30 mouse cellular contexts compared by ENCODE assay signal in genomic region chr7:126877239-126877638, GRCm38 (mm10). TPM values are rescaled to one million over a fixed set of nuclear protein-coding genes. Genes with fewer than 3 reads are reported as not detected.
DNase-seq lines count a peak whose midpoint lies in the region; ATAC-seq and TF ChIP-seq lines count a peak whose summit lies in the region.
"Had no signal": no experiment of that assay in that cellular context is flagged by ENCODE, and none has a peak within 500 bp of the region (broad histone marks: within the 10 kb centered on the region; RNA-seq: fewer than 3 reads in every experiment).

No protein-coding gene starts in this region.

- no peaks in the 10 kb centered on the region for H3K27me3 ChIP-seq in liver, postnatal 0 days (ENCODE audit: insufficient read depth, low read length)
- no peaks in the 10 kb centered on the region for H3K27me3 ChIP-seq in stomach, embryonic 15.5 days (replicated peaks)
- H3K27me3 ChIP-seq in stomach, postnatal 0 days (ENCODE audit: control insufficient read depth, insufficient read depth, low read length): no peaks in the 10 kb centered on the region
- H3K27me3 ChIP-seq: CH12.LX; embryonic facial prominence, embryonic 13.5 days; embryonic facial prominence, embryonic 15.5 days; forebrain, embryonic 12.5 days; Patski had no signal

- DNase-seq in heart, adult 11 months: peak; percentile 60
- DNase-seq in heart, postnatal 25 days (ENCODE audit: low spot score): no peak
- no peak for DNase-seq in liver, postnatal 0 days
- no peak for DNase-seq in liver
- DNase-seq in stomach, postnatal 0 days (ENCODE audit: low spot score): no peak
- DNase-seq: adrenal gland, adult 8-10 months; adrenal gland, postnatal 14 days; adrenal gland, postnatal 36 days; B cell, adult 2 months; cerebellum, adult 11 months; cerebellum, adult 18-20 months; cerebellum, adult 8-10 months; cerebellum, adult 9-11 months; cerebellum, postnatal 14 days; cerebellum, postnatal 36 days; embryo, embryonic 11 days had no signal

- no peak for ATAC-seq in liver, postnatal 0 days
- no peak for ATAC-seq in stomach, embryonic 15.5 days (ENCODE audit: insufficient read depth, low FRiP score, low read depth)
- ATAC-seq in stomach, postnatal 0 days (ENCODE audit: low FRiP score, low TSS enrichment): no peak
- ATAC-seq: activated CD4-positive, CD25-positive, alpha-beta regulatory T cell, adult 4 months; CD4-positive, CD25-positive, alpha-beta regulatory T cell, adult 4 months; forebrain, embryonic 14.5 days; forebrain, embryonic 16.5 days; Patski had no signal

- H3K9ac ChIP-seq in liver, postnatal 0 days (replicated peaks): no peak overlapping the region
- no peak overlapping the region for H3K9ac ChIP-seq in stomach, embryonic 15.5 days
- H3K9ac ChIP-seq in stomach, postnatal 0 days (ENCODE audit: low read length): no peak overlapping the region
- H3K9ac ChIP-seq: embryonic facial prominence, embryonic 13.5 days; embryonic facial prominence, embryonic 15.5 days; forebrain, embryonic 12.5 days had no signal

- TF ChIP-seq EP300 in liver, postnatal 0 days (IDR thresholded peaks at IDR 0.05; ENCODE audit: low read depth): no peak
- no peak for TF ChIP-seq EP300 in stomach, postnatal 0 days (optimal IDR thresholded peaks at IDR 0.05)

- WGBS in liver, postnatal 0 days (ENCODE audit: insufficient replicate concordance): 92% methylated on average over 1 of the region's 1 CpGs
- 95% methylated on average over 1 of the region's 1 CpGs for WGBS in stomach, embryonic 15.5 days
- WGBS in stomach, postnatal 0 days: 94% methylated on average over 1 of the region's 1 CpGs

- no peak for TF ChIP-seq CTCF in liver, postnatal 0 days (IDR thresholded peaks at IDR 0.05; ENCODE audit: low read depth)
- no peak for TF ChIP-seq CTCF in stomach, postnatal 0 days (IDR thresholded peaks at IDR 0.05; ENCODE audit: low read depth)

- H3K36me3 ChIP-seq in liver, postnatal 0 days (replicated peaks; ENCODE audit: insufficient read depth, low read length): peaks cover 87% of the 10 kb centered on the region
- peaks cover 76% of the 10 kb centered on the region for H3K36me3 ChIP-seq in stomach, embryonic 15.5 days
- H3K36me3 ChIP-seq in stomach, postnatal 0 days (ENCODE audit: control insufficient read depth, insufficient read depth, low read length): peaks cover 57% of the 10 kb centered on the region

- H3K27ac ChIP-seq in liver, postnatal 0 days (ENCODE audit: low read depth): peak overlapping the region; percentile 44; the same call in 1 of the 2 replicates
- H3K27ac ChIP-seq in stomach, embryonic 15.5 days: peak overlapping the region; percentile 3; the same call in 1 of the 2 replicates
- no peak overlapping the region for H3K27ac ChIP-seq in stomach, postnatal 0 days (replicated peaks)
- H3K27ac ChIP-seq: embryonic facial prominence, embryonic 13.5 days; embryonic facial prominence, embryonic 15.5 days; forebrain, embryonic 10.5 days; forebrain, embryonic 12.5 days had no signal

- H3K4me1 ChIP-seq in liver, postnatal 0 days (ENCODE audit: insufficient read depth): peaks cover 5% of the 10 kb centered on the region
- peaks cover 10% of the 10 kb centered on the region; the same call in 1 of the 2 replicates for H3K4me1 ChIP-seq in stomach, embryonic 15.5 days
- H3K4me1 ChIP-seq in stomach, postnatal 0 days (replicated peaks; ENCODE audit: control insufficient read depth, insufficient read depth): no peaks in the 10 kb centered on the region

- intact Hi-C loops in heart, postnatal 25 days (cut with DNase I): loop anchor here (5.0 kb wide), 1 partner anchor 155 kb away; no protein-coding TSS in a partner anchor

- no peak overlapping the region for H3K4me2 ChIP-seq in liver, postnatal 0 days (ENCODE audit: low read depth, low read length)
- no peak overlapping the region for H3K4me2 ChIP-seq in stomach, embryonic 15.5 days
- no peak overlapping the region for H3K4me2 ChIP-seq in stomach, postnatal 0 days (replicated peaks; ENCODE audit: low read depth)
- H3K4me2 ChIP-seq: embryonic facial prominence, embryonic 13.5 days; embryonic facial prominence, embryonic 15.5 days; forebrain, embryonic 12.5 days had no signal

- no peak overlapping the region for H3K4me3 ChIP-seq in liver, postnatal 0 days (ENCODE audit: low read depth, low read length)
- no peak overlapping the region for H3K4me3 ChIP-seq in stomach, embryonic 15.5 days (replicated peaks)
- no peak overlapping the region for H3K4me3 ChIP-seq in stomach, postnatal 0 days (ENCODE audit: low read depth, low read length)
- H3K4me3 ChIP-seq: embryonic facial prominence, embryonic 13.5 days; embryonic facial prominence, embryonic 15.5 days; erythroblast, embryonic 14.5 days; forebrain, embryonic 10.5 days; forebrain, embryonic 12.5 days had no signal

- no peaks in the 10 kb centered on the region for H3K9me3 ChIP-seq in liver, postnatal 0 days (ENCODE audit: low read length)
- H3K9me3 ChIP-seq in stomach, embryonic 15.5 days: no peaks in the 10 kb centered on the region
- no peaks in the 10 kb centered on the region for H3K9me3 ChIP-seq in stomach, postnatal 0 days (ENCODE audit: control insufficient read depth, low read length)
- H3K9me3 ChIP-seq: embryonic facial prominence, embryonic 13.5 days; embryonic facial prominence, embryonic 15.5 days; forebrain, embryonic 10.5 days; forebrain, embryonic 12.5 days; G1E had no signal

RNA-seq across cellular contexts. Expression of gene Taok2, which starts 7.3 kb away (rescaled TPM):
- 10 to 100 TPM; 43.6 to 44.6 TPM for total RNA-seq in heart, postnatal 25 days (2021)
- polyA plus RNA-seq in liver, postnatal 0 days (2015; fragmentation: Nextera tagmentation; extraction: Ambion mirVana): 7.5 and 8.7 TPM in 2 replicates
- 38.3 and 40.1 TPM in 2 replicates for polyA plus RNA-seq in stomach, embryonic 15.5 days (2015; fragmentation: Nextera tagmentation; extraction: Ambion mirVana)
- 13.9 TPM in 2 replicates for polyA plus RNA-seq in stomach, postnatal 0 days (2015; fragmentation: Nextera tagmentation; extraction: Ambion mirVana)

RNA-seq across cellular contexts. Expression of gene Ino80e, which starts 15.1 kb away (rescaled TPM):
- 10 to 100 TPM; 17.7 to 18.9 TPM for total RNA-seq in heart, postnatal 25 days (2021)
- 17.2 and 20.6 TPM in 2 replicates for polyA plus RNA-seq in liver, postnatal 0 days (2015; fragmentation: Nextera tagmentation; extraction: Ambion mirVana)
- 60.1 and 68.3 TPM in 2 replicates for polyA plus RNA-seq in stomach, embryonic 15.5 days (2015; fragmentation: Nextera tagmentation; extraction: Ambion mirVana)
- polyA plus RNA-seq in stomach, postnatal 0 days (2015; fragmentation: Nextera tagmentation; extraction: Ambion mirVana): 31.0 and 34.4 TPM in 2 replicates

RNA-seq across cellular contexts. Expression of gene Hirip3, which starts 15.5 kb away (rescaled TPM):
- 1 to 10 TPM; 5.1 to 5.5 TPM for total RNA-seq in heart, postnatal 25 days (2021)
- polyA plus RNA-seq in liver, postnatal 0 days (2015; fragmentation: Nextera tagmentation; extraction: Ambion mirVana): 6.5 and 7.2 TPM in 2 replicates
- 28.5 and 28.8 TPM in 2 replicates for polyA plus RNA-seq in stomach, embryonic 15.5 days (2015; fragmentation: Nextera tagmentation; extraction: Ambion mirVana)
- 5.7 and 7.6 TPM in 2 replicates for polyA plus RNA-seq in stomach, postnatal 0 days (2015; fragmentation: Nextera tagmentation; extraction: Ambion mirVana)

RNA-seq across cellular contexts. Expression of gene Doc2a, which starts 30.0 kb away (rescaled TPM):
- not detected for total RNA-seq in heart, postnatal 25 days (2021)
- not detected in 2 replicates for polyA plus RNA-seq in liver, postnatal 0 days (2015; fragmentation: Nextera tagmentation; extraction: Ambion mirVana)
- 0.62 and 0.74 TPM in 2 replicates for polyA plus RNA-seq in stomach, embryonic 15.5 days (2015; fragmentation: Nextera tagmentation; extraction: Ambion mirVana)
- polyA plus RNA-seq in stomach, postnatal 0 days (2015; fragmentation: Nextera tagmentation; extraction: Ambion mirVana): 0.15 and 0.41 TPM in 2 replicates
- total RNA-seq: common myeloid progenitor, adult 5-6 weeks had no signal
- polyA plus RNA-seq: activated CD4-positive, CD25-positive, alpha-beta regulatory T cell, adult 4 months; CD4-positive, CD25-positive, alpha-beta regulatory T cell, adult 4 months; erythroblast, embryonic 14.5 days; G1E; Patski had no signal

RNA-seq across cellular contexts. Expression of gene Tmem219, which starts 45.5 kb away (rescaled TPM):
- total RNA-seq in heart, postnatal 25 days (2021): 10 to 100 TPM in 1 of 2 experiments, 1 to 10 TPM in 1; 7.6 to 11.5 TPM
- polyA plus RNA-seq in liver, postnatal 0 days (2015; fragmentation: Nextera tagmentation; extraction: Ambion mirVana): 35.6 and 38.4 TPM in 2 replicates
- 32.0 and 33.4 TPM in 2 replicates for polyA plus RNA-seq in stomach, embryonic 15.5 days (2015; fragmentation: Nextera tagmentation; extraction: Ambion mirVana)
- polyA plus RNA-seq in stomach, postnatal 0 days (2015; fragmentation: Nextera tagmentation; extraction: Ambion mirVana): 32.9 and 36.3 TPM in 2 replicates
